Mouse (Mus musculus) embryonic facial prominence, embryonic 13.5 days (tissue): ENCODE results near the gene Rhpn2. TPM values are rescaled to one million over a fixed set of nuclear protein-coding genes. Genes with fewer than 3 reads are reported as not detected.

ENCODE experiments used
- ATAC-seq: fragments of 200-750 bp; cut with Nextera tagmentation; 2 replicates; pipeline ENCODE4 v1.8.0; 2017; ENCODE audit warnings: low read depth; ENCODE audit not compliant: insufficient number of reproducible peaks, insufficient read depth, low FRiP score, low TSS enrichment
- H3K27ac ChIP-seq: fragments of 300-500 bp; sonication (generic); 2 replicates; pipeline ENCODE4 v1.5.1; 2015; ENCODE audit warnings: moderate library complexity, mild to moderate bottlenecking, inconsistent platforms
- H3K27me3 ChIP-seq: fragments of 300-500 bp; sonication (generic); 2 replicates; pipeline ENCODE4 v1.6.1; 2015; ENCODE audit warnings: mild to moderate bottlenecking, inconsistent platforms
- H3K36me3 ChIP-seq: fragments of 300-500 bp; sonication (generic); 2 replicates; pipeline ENCODE4 v1.6.1; 2015; ENCODE audit warnings: mild to moderate bottlenecking, inconsistent platforms
- H3K4me1 ChIP-seq: fragments of 300-500 bp; sonication (generic); 2 replicates; pipeline ENCODE4 v1.6.1; 2015; ENCODE audit warnings: inconsistent platforms
- H3K4me2 ChIP-seq: fragments of 300-500 bp; sonication (generic); 2 replicates; pipeline ENCODE4 v1.6.1; 2015; ENCODE audit warnings: moderate library complexity, mild to moderate bottlenecking, inconsistent platforms
- H3K4me3 ChIP-seq: fragments of 300-500 bp; sonication (generic); 2 replicates; pipeline ENCODE4 v1.5.1; 2015; ENCODE audit warnings: mild to moderate bottlenecking, inconsistent platforms
- H3K9ac ChIP-seq: fragments of 300-500 bp; sonication (generic); 2 replicates; pipeline ENCODE4 v1.6.1; 2015; ENCODE audit warnings: mild to moderate bottlenecking, inconsistent platforms
- H3K9me3 ChIP-seq: fragments of 300-500 bp; sonication (generic); 2 replicates; pipeline ENCODE4 v1.6.1; 2016; ENCODE audit warnings: inconsistent platforms
- WGBS: fragments of 180-500 bp; shearing (Covaris S2); methylation state at CpG from one replicate; pipeline ENCODE4 v1.1.7; 2015; ENCODE audit warnings: mixed read lengths; 5-methylcytosine and 5-hydroxymethylcytosine counted together
- polyA plus RNA-seq: library from polyadenylated mRNA; unstranded; fragments of >200 nt; fragmentation: Nextera tagmentation; extraction: Ambion mirVana; gene quantifications from 2 replicates; pipeline ENCODE4 v1.2.1, GENCODE M21; 2015

Gene Rhpn2
- polyA plus RNA-seq, 1 experiment from 2014 or later: 5.6 TPM

DNA sequence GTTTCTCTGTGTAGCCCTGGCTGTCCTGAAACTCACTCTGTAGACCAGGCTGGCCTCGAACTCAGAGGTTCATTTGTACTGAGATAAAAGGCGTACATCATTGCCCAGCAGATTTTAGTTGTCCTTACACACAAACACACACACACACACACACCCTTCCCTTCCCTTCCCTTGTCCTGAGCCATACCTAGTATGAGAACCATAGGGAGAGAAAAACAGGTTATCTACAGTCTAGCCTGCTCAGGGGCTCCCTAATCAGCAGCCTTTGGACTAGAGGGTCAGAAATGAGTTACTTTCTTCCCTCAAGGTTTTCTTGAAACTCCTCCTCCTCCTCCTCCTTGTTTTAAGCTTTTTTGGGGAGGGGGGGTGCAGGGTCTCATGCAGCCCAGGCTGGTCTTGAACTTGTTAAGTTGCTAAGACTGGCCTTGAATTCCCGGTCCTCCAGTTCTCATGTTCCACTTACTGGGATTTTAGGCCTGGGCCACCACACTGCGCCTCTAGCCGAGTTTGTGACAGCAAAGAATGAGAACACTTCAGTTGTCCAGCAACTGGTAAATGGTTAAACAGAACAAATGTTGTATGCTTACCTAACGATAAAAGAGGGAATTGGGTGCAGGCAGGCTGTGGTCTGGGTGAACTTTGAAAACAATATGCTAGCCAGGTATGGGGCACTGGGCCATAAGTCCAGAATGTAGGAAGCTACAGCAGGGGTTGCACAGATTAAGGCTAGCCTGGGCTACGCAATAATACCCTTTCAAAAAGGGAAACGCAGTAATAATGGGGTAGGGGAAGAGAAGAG is 16.1 kb downstream of the Rhpn2 start:
- Histone ChIP-seq H3K9ac (no peak overlapping the region), H3K36me3 (no peaks in the 10 kb centered on the region), H3K4me1 (no peaks in the 10 kb centered on the region), H3K9me3 (peaks cover 3% of the 10 kb centered on the region; the same call in 1 of the 2 replicates), H3K27ac (no peak overlapping the region), H3K27me3 (no peaks in the 10 kb centered on the region), H3K4me3 (no peak overlapping the region), H3K4me2 (no peak overlapping the region)
- WGBS: 89% methylated on average over 8 of the region's 8 CpGs
- ATAC-seq: no peak

DNA sequence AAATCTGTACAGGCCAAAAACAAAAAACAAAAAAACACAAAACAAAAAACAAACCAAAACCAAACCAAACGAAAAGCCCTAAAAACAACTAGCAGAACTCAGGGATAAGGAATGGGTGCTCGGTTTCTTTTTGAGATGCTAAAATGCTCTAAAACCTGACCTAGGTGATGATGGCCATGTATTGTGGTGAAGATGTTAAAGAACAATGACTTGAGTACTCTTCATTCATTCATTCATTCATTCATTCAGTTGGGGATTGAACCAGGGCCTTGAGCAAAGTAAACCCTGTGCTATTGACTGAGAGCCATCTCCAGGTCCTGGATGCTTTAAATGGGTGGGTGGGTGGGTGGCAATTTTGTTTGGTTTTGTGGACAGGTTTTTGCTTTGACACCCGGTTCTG is 17.2 kb downstream of the Rhpn2 start:
- H3K4me2 ChIP-seq: no peak overlapping the region
- no peaks in the 10 kb centered on the region for H3K27me3 ChIP-seq
- whole genome bisulfite sequencing: 87% methylated on average over 3 of the region's 3 CpGs
- H3K9ac ChIP-seq: no peak overlapping the region
- H3K4me3 ChIP-seq: no peak overlapping the region
- H3K9me3 ChIP-seq: peaks cover 3% of the 10 kb centered on the region; the same call in 1 of the 2 replicates
- no peak overlapping the region for H3K27ac ChIP-seq
- H3K4me1 ChIP-seq: 0 out of 2 replicates have a peak, but pooled peaks cover 3% of the 10 kb centered on the region
- no peaks in the 10 kb centered on the region for H3K36me3 ChIP-seq
- no peak for ATAC-seq

DNA sequence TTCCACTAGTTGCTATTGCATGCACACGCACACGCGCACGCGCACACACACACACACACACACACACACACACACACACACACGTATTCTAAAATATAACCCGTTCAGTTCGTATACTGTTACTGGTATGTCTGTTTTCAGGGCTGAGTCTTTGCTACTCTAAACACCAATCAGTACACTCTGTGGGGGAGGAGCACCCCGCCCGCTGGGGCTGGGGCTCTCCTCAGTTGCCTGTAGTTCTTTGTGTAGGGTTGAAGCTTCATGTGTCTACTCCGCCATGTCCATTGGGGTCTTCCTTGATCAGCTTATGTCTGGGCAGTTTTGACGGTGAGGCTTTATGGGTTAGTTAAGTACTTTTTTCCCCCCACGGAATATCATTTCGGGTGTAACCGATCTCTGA is 19.3 kb downstream of the Rhpn2 start:
- H3K36me3 ChIP-seq: no peaks in the 10 kb centered on the region
- H3K4me1 ChIP-seq: 0 out of 2 replicates have a peak, but pooled peaks cover 3% of the 10 kb centered on the region
- no peaks in the 10 kb centered on the region for H3K9me3 ChIP-seq
- H3K9ac ChIP-seq: no peak overlapping the region
- 90% methylated on average over 15 of the region's 15 CpGs for WGBS
- no peak for ATAC-seq
- no peaks in the 10 kb centered on the region for H3K27me3 ChIP-seq
- no peak overlapping the region for H3K27ac ChIP-seq
- no peak overlapping the region for H3K4me2 ChIP-seq
- H3K4me3 ChIP-seq: no peak overlapping the region

DNA sequence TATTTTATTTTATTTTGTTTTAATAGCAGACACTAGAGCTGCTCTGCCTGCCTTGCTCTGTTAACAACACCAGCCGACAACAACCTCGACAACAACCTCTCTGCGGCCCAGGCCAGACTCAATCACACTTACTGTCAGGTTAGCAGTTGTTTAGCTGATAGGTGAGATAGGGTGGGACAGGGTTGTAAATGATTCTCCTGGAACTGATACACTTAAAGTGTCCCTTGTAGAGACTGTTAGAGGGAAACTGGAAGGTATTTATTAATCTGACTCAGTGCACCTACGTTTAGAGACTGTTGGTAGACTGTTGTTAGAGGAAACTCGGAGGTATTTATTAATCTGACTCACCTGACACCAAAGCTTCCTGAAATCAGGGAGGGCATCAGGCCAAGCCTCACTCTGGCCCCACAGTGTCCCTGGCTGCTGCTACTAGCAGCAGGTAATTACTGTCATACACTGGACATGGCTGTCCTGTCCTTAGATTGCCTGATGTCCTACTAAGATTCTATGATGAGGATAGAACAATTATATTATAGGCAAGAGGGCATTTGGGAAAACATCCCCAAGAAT is 21.4 kb downstream of the Rhpn2 start:
- no peak overlapping the region for H3K9ac ChIP-seq
- no peak overlapping the region for H3K27ac ChIP-seq
- H3K9me3 ChIP-seq: no peaks in the 10 kb centered on the region
- H3K4me1 ChIP-seq: 0 out of 2 replicates have a peak, but pooled peaks cover 3% of the 10 kb centered on the region
- H3K4me3 ChIP-seq: no peak overlapping the region
- no peak overlapping the region for H3K4me2 ChIP-seq
- H3K36me3 ChIP-seq: no peaks in the 10 kb centered on the region
- no peak for ATAC-seq
- H3K27me3 ChIP-seq: no peaks in the 10 kb centered on the region
- 78% methylated on average over 5 of the region's 5 CpGs for WGBS

DNA sequence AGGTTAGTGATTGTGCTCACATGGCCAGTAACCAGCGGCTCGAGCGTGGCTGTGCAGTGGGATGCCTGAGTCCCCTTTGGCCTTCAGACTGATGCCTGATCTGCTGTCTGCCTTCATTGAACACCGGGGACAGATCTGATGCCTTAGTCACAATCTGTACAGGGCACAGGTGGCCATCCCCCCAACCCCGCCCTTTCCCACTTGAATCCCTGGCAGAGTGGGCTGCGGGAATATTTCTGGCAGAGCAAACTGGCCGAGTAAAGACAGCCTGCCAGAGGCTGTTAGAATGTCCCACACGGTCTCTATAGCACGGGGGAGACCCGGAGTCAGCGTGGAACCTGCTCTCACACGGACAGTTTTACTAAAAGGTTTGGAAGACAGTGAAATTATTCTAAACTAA is 23.7 kb downstream of the Rhpn2 start:
- Histone ChIP-seq H3K4me1 (0 out of 2 replicates have a peak, but pooled peaks cover 3% of the 10 kb centered on the region), H3K9me3 (no peaks in the 10 kb centered on the region), H3K9ac (no peak overlapping the region), H3K27me3 (no peaks in the 10 kb centered on the region), H3K4me2 (no peak overlapping the region), H3K4me3 (no peak overlapping the region), H3K27ac (no peak overlapping the region), H3K36me3 (no peaks in the 10 kb centered on the region)
- no peak for ATAC-seq
- 88% methylated on average over 12 of the region's 12 CpGs for WGBS

DNA sequence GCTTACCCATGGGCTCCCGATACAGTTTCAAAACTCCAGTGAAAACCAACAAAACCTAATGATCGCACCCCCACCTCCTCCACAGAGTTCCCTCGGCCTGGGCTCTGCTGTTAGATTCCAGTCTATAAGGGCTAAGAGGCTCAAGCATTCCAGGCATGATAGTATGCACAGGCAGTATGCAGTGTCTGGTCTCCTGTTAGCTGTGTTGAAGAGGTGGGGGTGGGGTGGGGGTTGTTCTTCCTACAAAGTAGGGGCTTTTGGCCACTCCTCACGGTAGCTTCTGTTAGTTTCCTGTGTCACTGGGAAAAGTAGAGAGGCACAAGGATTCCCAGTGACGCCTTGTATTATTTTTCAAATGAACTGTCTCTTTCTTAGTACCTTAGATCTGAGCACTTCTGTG is 28.3 kb downstream of the Rhpn2 start:
- H3K27ac ChIP-seq: no peak overlapping the region
- H3K4me3 ChIP-seq: no peak overlapping the region
- no peaks in the 10 kb centered on the region for H3K9me3 ChIP-seq
- ATAC-seq: no peak
- no peak overlapping the region for H3K4me2 ChIP-seq
- H3K4me1 ChIP-seq: no peaks in the 10 kb centered on the region; the same call in 1 of the 2 replicates
- 59% methylated on average over 5 of the region's 5 CpGs for WGBS
- no peaks in the 10 kb centered on the region for H3K27me3 ChIP-seq
- no peak overlapping the region for H3K9ac ChIP-seq
- no peaks in the 10 kb centered on the region for H3K36me3 ChIP-seq

DNA sequence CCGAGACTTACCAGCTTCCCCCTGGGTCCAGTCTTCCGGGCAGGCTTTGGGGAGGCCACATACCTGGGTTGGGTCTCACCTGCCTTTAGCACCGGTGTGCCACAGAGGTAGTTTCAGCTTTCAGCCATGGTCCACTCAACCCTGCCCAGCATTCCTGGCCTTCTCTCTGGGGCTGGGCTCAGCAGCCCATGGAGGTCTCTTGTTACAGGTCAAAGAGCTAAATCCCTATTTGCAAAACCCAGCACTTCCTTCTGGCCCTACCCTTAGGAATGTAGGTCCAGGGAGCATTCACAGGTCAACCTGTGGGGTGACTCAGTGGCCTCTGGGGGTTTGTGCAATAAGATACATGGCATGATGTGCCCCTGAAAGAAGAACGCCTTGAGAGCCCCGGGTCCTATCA is 28.9 kb downstream of the Rhpn2 start:
- H3K4me2 ChIP-seq: no peak overlapping the region
- ATAC-seq: no peak
- H3K27ac ChIP-seq: no peak overlapping the region
- no peaks in the 10 kb centered on the region for H3K9me3 ChIP-seq
- no peaks in the 10 kb centered on the region; the same call in 1 of the 2 replicates for H3K4me1 ChIP-seq
- no peak overlapping the region for H3K9ac ChIP-seq
- no peaks in the 10 kb centered on the region for H3K27me3 ChIP-seq
- no peak overlapping the region for H3K4me3 ChIP-seq
- no peaks in the 10 kb centered on the region for H3K36me3 ChIP-seq
- WGBS: 58% methylated on average over 5 of the region's 5 CpGs

DNA sequence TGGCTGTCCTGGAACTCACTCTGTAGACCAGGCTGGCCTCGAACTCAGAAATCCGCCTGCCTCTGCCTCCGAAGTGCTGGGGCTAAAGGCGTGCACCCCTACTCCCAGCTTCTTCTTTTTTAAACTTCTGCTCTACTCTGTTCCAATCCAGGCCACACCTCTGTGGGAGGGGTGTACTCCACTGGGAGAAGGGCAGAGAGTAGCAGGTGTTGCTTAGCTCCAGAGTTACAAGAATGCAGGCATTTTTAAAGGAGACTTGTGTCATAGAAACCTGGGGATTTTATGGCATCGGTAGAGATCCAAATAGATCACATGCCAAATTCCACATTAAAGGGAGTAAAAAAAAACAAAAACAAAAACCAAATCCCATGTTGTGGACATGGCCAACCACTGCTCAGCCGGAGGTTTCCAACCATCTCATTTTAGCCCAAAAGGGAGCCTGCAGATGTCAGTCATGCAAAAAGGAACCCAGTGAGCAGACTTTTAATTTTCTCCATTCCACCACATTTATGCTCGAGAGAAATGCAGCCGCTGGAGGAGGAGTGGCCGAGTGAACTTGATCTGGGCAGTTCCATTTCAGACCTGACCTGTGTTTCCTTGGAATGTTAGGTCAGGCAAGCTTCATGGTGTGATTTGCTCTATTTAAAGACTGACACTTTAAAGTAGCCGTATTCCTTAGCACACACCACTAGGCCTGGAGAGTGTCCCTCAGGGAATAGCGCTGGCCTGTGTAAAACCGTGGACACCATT is 31.4 kb downstream of the Rhpn2 start:
- Histone ChIP-seq H3K4me1 (no peaks in the 10 kb centered on the region; the same call in 1 of the 2 replicates), H3K9me3 (no peaks in the 10 kb centered on the region), H3K4me2 (no peak overlapping the region), H3K9ac (no peak overlapping the region), H3K27me3 (no peaks in the 10 kb centered on the region), H3K27ac (0 out of 2 replicates have a peak overlapping the region, but pooled peaks have one; percentile 7), H3K4me3 (no peak overlapping the region), H3K36me3 (no peaks in the 10 kb centered on the region)
- 54% methylated on average over 12 of the region's 12 CpGs for WGBS
- ATAC-seq: no peak

DNA sequence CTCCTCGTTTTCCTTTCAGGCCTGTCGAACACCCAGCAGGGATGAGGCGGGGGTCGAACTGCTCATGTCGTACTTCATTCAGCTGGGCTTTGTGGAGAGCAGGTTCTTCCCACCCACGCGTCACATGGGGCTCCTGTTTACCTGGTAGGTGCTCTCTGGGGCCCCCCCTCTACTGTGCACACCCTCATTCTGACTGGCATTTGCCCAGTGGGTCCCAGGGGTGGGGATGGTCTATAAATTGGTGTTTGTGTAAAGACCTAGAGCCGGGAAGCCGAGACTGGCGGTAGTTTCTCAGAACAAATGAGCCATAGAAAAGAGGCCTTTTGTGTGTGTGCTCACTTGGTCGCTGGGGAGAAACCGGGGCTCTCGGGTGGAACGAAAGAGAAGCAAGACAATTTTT is 37.1 kb downstream of the Rhpn2 start:
- Histone ChIP-seq H3K4me1 (no peaks in the 10 kb centered on the region), H3K9ac (no peak overlapping the region), H3K4me3 (no peak overlapping the region), H3K27me3 (no peaks in the 10 kb centered on the region), H3K27ac (no peak overlapping the region), H3K36me3 (no peaks in the 10 kb centered on the region), H3K9me3 (no peaks in the 10 kb centered on the region), H3K4me2 (no peak overlapping the region)
- WGBS: 34% methylated on average over 14 of the region's 14 CpGs
- ATAC-seq: no peak

DNA sequence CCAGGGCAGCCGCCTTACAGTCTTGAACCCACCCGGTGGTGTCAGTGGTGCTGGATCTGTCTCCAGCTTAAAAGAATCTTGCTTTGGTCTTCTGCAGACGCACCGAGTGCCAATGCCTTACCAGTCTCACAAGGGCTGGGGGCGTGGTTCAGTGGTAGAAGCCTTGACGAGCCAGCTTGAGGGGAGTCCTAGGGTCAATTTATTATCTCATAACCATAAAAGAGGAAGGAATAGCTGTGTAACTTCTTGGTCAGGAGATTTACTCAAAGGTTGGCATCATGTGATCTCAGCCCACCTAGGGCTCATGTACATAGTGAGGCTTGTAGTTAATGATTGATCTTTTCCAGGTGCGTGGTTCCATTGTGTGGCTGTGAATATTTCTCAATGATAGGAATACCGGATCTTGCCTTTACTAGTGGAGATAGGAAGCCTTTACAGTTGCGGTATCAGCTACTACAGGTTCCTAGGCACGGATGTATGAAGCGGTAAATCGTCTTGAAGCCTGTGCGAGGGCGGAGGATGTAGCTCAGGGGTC is 38.6 kb downstream of the Rhpn2 start:
- H3K27me3 ChIP-seq: no peaks in the 10 kb centered on the region
- WGBS: 88% methylated on average over 14 of the region's 14 CpGs
- no peaks in the 10 kb centered on the region for H3K36me3 ChIP-seq
- no peak for ATAC-seq
- H3K4me1 ChIP-seq: no peaks in the 10 kb centered on the region
- H3K9ac ChIP-seq: no peak overlapping the region
- H3K4me2 ChIP-seq: no peak overlapping the region
- no peak overlapping the region for H3K4me3 ChIP-seq
- H3K9me3 ChIP-seq: no peaks in the 10 kb centered on the region
- H3K27ac ChIP-seq: no peak overlapping the region

DNA sequence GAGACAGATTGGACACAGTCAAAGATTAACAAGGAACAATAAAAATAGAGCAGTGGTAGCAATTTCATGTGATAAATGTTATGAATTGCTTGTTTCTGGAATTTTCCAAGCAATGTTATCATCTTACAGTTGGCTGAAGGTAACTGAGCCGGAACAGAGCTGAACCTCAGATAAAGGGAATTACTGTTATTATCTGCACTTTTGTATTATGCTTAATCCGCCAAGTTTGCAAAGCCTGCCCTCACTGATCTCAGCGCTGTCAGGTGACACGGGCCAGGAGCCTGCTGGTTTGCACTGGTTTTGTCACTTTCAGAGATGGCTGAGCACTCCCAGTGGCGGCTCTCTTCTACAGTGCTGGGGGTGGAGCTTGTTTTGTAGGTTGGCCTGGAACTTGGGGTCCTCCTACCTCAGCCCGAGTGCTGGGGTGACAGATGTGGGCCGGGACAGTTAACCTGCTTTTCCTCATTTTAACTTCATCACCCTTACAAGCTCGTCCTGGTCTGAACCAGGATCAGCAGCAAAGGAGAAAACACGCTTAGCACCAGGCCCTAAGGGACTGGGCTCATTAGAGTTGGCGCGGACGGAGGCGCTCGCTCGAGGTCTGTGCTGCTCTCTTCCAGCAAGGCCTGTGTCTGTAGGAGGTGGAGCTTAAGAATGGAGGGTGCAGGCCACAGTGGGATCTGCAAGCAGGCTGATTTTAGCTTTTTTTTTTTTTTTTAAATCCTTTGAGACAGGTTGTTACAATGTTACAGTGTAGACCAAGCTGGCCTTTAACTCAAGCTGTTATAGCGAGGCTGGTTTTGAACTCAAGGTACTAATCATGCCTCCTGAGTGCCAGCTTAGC is 39.4 kb downstream of the Rhpn2 start:
- no peak overlapping the region for H3K4me3 ChIP-seq
- WGBS: 63% methylated on average over 16 of the region's 16 CpGs
- ATAC-seq: no peak
- H3K27me3 ChIP-seq: no peaks in the 10 kb centered on the region
- no peak overlapping the region; the same call in 1 of the 2 replicates for H3K9ac ChIP-seq
- no peak overlapping the region for H3K4me2 ChIP-seq
- H3K4me1 ChIP-seq: no peaks in the 10 kb centered on the region
- no peaks in the 10 kb centered on the region for H3K9me3 ChIP-seq
- H3K36me3 ChIP-seq: no peaks in the 10 kb centered on the region
- H3K27ac ChIP-seq: no peak overlapping the region
